Mouse (Mus musculus) embryo, embryonic 11.5 days (tissue): ENCODE results near the gene Gm11555.
"Not testable (repeated sequence)": the region's sequence is repeated elsewhere in the genome, so short reads cannot be mapped to it uniquely, and the experiment has no call there.

Source experiments
- DNase-seq: peaks from one replicate; pipeline ENCODE4 v3.0.0-alpha.2; 2012; ENCODE audit warnings: low read depth, low spot score

Gm11555 gene

DNA sequence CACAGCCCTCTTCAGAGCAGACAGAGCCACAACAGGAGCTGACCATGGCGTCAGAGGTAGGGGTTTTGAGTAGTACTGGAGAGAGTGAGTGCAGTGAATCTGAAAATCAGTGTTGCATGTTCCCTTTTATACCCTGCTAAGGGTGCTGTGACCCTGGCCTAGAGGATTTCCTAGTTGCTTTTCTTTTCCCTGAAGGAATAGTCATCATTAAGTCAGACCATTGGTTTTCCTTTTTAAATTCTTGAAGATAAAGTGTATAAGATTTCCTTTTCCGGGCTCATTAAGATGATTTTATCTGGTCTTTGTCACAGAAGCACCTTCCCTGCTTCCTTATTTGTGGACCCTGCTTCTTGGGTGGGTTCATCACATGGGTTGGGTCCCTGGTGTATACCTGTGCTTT is at the start of gene Gm11555:
Gene Gm11555, minus strand, starts transcription at position 101 of the 400 bp plus-strand sequence.
- DNase-seq: no peak

DNA sequence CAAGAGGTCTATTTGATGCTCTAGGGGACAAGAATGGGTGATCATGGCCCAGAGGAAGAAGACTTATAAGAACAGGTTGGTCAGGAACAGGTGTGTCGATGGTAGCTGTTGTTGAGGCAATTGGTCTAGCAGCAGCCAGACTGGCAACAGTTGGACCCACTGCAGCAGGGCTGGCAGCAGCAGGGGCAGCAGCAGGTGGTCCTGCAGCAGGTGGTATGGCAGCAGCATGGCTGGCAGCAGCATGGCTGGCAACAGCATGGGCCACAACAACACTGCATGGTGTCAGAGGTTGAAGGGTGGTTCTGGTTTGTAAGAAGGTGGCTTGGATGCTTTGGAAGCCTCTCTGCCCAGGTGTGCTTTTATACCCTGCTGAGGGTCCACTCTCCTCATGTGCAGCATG is 40.4 kb upstream of the Gm11555 start, which contains the start of gene Gm14190:
Gene Gm14190, minus strand, starts transcription at position 278 of the 400 bp plus-strand sequence.
- DNase-seq: no peak

DNA sequence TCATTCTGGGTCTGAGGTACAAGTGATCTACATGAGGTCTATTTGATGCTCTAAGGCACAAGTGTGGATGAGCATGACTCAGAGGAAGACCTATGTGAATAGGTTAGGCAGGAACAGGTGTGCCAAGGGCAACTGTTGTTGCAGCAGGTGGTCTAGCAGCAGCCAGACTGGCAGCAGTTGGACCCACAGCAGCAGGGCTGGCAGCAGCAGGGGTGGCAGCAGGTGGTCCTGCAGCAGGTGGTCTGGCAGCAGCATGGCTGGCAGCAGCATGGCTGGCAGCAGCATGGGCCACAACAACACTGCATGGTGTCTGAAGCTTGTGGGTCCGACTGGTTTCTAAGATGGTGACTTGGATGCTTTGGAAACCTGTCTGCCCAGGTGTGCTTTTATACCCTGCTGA is 35.2 kb upstream of the Gm11555 start:
- DNase-seq: not testable (repeated sequence)

DNA sequence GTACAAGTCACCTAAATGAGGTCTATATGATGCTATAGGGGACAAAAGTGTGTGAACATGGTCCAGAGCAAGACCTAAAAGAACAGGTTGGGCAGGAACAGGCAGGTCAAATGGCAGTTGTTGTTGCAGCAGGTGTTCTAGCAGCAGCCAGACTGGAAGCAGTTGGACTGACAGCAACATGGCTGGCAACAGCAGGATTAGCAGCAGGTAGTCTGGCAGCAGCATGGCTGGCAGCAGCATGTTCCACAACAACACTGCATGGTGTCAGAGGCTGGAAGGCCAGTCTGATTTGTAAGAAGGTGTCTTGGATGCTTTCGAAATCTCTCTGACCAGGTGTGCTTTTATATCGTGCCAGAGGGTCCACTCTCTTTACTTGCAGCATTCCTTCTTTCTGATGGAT is 33.4 kb upstream of the Gm11555 start:
- no peak for DNase-seq

DNA sequence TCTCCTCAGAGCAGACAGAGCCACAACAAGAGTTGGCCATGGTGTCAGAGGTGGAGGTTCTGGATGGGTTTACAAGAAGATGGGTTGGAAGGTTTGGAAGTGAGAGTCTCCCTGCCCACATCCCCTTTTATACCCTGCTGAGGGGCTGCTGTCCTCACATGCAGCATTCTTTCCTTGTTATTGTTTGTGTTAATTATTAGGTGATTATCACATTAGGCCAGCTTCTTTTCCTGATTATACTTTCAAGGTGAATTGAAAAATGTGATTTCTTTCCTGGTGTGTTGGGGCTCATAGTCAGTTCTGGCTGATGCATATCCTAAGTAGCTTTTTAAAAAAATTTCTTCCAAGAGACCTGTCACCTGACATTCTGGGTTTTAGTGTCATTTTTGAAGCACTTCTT is 15.8 kb upstream of the Gm11555 start, which contains the start of gene Krtap4-6:
Gene Krtap4-6, minus strand, starts transcription at position 101 of the 400 bp plus-strand sequence.
- DNase-seq: no peak

DNA sequence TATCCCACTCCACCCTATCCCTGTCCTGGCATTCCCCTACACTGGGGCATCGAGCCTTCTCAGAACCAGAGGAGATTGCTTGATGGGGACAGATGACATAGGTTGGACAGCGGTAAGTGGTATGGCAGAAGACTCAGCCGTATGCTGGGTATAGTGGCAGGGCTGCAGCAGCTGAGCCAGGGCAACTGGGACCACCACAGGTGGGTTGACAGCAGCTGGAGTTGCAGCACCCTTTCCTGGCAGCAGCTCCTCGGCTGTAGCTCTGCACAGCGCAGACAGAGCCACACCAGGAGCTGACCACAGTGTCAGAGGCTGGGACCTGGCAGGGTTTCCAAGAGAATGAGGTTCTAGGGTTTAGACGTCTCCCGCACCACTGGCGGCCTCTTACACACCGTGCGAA is 12.8 kb upstream of the Gm11555 start:
- DNase-seq: no peak

DNA sequence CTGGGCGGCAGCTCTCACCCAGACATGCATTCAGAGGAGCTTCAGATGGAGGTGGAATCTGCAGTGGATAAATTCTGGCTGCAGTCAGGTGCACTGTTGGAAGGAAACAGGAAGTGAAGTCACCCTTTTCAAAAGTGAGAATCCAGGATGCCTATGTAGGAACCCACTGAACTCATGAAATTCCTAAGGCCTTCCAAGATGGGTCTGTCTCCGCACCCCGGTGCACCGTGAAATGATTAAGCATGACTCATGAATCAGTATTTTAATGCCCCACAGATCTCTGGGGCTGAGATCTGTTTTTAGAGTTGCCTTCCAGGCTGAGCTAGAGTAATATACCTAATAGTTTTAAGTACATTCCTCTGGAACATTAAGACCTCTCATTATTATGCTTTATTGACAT is 9.2 kb upstream of the Gm11555 start:
- no peak for DNase-seq

DNA sequence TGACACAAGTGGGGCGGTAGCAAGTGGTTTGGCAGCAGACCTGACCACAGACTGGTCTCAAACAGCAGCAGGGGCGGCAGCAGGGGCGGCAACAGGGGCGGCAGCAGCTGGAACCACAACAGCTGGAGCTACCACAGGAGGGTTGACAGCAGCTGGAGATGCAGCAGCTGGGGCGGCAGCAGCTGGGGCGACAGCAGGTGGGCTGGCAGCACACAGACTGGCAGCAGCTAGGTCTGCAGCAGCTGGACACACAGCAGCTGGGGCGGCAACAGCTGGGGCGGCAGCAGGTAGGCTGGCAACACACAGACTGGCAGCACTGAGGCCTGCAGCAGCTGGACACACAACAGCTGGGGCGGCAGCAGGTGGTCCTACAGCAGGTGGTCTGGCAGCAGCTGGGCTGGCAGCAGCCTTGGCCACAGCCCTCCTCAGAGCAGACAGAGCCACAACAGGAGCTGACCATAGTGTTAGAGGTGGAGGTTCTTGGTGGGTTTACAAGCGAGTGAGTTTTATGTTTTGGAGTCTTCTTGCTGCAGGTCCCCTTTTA is 8.5 kb upstream of the Gm11555 start, which contains the start of gene Gm11563:
Gene Gm11563, minus strand, starts transcription at position 494 of the 544 bp plus-strand sequence.
- not testable (repeated sequence) for DNase-seq

DNA sequence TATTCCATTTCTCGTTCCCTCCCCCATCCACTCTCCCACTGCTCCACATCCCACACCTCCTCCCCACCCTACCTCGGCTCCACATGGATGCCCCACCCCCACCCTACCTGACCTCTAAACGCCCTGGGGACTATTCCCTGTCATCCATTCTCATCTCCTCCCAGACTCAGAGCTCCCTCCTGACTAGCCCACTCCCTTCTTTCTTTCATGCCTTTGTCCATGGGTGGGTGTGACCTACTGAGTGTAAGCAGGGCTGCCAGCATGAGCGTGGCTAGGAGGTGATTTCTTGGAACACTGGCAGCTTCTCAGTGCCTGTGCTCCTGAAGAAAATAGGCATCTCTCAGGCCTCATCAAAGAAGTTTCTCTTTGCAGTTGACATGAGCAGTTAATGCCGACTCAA is 7.0 kb upstream of the Gm11555 start:
- no peak for DNase-seq

DNA sequence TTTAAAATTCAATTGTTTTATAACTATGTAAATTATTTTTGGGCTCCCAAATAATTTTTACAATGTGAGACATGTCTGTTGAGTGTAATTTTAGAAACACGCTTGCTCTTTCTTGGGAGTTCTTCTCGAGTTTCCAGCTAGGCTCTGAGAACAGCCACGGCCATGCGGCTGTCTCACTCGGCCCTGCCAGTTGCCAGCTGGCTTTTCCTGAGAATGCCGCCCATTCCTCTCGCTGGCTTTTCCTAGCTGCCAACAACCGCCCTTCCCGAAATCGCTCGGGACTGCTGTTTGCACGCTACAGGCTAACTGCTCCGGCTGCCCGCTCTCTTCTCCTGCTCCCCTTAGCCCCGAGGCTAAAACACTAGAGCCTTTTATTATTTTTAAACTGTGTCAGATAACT is 3.6 kb downstream of the Gm11555 start:
- DNase-seq: no peak

DNA sequence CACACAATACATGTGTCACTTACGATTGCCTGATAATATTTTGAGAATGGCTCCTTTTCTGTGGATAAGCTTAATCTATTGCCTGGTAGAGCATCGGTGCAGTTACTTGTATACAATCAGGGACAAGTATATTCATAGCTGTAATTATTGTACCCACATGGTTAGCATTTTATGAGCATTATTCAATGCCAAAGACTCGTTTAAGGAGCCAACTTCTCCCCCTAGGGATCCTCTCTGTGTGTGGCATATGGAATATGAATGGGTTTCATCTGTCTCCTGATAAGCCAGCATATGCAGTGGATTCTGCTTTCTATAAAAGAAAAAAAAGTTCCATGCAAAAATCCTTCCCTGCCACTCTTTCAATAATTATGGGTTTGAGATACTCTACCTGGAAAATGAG is 5.7 kb downstream of the Gm11555 start:
- DNase-seq: no peak

DNA sequence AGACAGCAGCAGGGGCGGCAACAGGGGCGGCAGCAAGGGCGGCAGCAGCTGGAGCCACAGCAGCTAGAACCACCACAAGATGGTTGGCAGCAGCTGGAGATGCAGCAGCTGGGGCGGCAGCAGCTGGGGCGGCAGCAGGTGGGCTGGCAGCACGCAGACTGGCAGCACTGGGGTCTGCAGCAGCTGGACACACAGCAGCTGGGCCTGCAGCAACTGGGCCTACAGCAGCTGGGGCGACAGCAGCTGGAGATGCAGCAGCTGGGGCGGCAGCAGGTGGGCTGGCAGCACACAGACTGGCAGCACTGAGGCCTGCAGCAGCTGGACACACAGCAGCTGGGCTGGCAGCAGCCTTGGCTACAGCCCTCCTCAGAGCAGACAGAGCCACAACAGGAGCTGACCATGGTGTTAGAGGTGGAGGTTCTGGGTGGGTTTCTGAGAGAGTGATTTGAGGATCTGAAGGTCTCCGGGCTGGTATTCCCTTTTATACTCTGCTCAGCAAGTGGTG is 6.3 kb downstream of the Gm11555 start, which contains the start of gene Krtap4-7:
Gene Krtap4-7, minus strand, starts transcription at position 455 of the 505 bp plus-strand sequence.
- DNase-seq: not testable (repeated sequence)

DNA sequence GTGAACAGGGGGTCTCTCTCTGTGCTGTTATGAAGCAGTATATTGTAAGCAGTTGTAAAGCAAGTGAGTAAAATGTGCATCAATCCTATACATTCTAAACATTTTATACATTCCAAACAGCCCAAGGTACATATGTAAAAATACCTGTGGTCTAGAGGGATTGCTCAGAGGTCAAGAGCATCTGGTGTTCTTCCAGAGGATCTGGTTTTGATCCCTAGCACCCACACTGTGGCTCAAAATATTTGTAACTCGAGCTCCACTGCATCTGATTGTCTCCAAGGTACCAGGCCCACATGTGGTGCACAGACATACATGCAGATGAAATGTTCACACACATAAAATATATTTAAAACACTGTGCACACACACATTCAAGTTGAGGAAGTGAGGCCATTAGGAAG is 9.1 kb downstream of the Gm11555 start:
- no peak for DNase-seq

DNA sequence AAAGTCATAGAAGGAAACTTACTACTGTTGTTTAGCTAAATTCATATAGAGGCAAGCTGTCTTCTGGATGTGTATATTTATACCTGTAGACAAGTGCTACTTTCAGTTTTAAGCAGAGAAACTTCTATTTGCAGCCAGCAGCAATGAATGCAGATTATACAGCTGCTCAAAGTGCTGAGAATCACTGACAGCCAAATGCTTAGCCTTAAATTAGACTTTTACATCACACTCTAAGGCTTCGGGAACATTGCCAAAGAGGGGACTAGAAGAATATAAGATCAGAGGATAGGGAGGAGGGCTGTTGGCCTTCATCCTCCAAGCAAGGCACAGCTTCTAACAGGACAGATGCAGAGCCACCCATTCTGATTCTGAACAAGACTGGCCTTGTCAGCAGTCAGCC is 12.9 kb downstream of the Gm11555 start:
- no peak for DNase-seq

DNA sequence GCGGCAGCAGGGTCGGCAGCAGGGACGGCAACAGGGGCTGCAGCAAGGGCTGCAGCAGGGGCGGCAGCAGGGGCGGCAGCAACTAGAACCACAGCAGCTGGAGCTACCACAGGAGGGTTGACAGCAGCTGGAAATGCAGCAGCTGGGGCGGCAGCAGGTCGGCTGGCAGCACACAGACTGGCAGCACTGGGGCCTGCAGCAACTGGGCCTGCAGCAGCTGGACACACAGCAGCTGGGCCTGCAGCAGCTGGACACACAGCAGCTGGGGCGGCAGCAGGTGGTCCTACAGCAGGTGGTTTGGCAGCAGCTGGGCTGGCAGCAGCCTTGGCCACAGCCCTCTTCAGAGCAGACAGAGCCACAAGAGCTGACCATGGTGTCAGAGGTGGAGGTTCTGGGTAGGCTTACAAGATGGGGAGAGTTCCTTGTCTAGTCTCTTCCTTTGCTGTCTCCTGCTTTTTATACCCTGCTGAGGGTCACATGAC is 15.3 kb downstream of the Gm11555 start, which contains the start of gene Krtap4-2:
Gene Krtap4-2, minus strand, starts transcription at position 432 of the 482 bp plus-strand sequence.
- DNase-seq: no peak

DNA sequence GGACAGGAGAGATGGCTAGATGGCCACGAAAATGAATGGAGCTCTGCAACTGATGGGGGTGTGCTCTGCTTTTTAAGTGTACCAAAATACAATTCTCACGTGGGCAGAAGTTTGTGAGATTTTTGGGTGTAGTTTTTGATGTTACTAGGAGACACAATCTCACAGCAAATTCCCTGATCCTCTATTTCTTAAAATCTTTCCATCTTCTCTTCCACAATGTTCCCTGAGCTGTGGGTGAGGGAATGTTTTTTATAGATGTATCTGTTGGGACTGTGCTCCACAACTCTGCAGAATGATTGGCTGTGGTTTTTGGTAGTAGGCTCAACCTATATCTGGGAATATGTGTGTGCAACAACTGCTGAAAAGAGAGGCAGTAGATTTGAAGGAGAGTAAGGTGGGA is 16.7 kb downstream of the Gm11555 start:
- DNase-seq: no peak

DNA sequence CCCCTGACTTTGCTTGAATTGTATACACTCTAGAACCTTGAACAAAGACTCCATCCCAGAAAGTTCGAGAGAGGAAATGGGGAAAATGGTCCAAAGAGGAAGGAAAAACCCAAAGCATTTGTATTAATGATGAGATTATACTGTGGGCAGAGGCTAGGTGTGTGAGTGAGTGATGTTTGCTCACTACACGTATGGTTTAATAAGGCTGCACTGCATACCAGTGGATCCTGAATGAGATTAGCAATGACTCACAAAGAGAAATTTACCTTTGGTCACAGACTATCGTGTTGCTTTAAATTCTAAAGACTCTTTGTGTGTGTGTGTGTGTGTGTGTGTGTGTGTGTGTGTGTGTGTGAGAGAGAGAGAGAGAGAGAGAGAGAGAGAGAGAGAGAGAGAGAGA is 19.1 kb downstream of the Gm11555 start:
- no peak for DNase-seq

DNA sequence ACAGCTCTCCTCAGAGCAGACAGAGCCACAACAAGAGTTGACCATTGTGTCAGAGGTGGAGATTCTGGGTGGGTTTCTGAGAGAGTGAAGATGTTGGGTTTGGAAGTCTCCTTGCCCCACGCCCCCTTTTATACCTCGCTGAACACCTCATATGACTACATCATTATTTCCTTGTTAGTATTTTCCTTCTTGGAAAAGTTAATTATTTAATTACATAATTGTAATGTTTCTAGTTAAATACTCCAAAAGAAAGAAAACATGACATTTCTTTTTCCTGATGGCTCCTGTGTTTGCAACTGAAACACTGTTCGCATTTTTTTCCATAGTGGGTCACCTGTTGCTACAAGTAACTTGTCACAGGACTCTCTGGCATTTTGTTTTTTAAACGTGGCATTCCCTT is 21.9 kb downstream of the Gm11555 start, which contains the start of gene Krtap4-1:
Gene Krtap4-1, minus strand, starts transcription at position 101 of the 400 bp plus-strand sequence.
- DNase-seq: no peak

DNA sequence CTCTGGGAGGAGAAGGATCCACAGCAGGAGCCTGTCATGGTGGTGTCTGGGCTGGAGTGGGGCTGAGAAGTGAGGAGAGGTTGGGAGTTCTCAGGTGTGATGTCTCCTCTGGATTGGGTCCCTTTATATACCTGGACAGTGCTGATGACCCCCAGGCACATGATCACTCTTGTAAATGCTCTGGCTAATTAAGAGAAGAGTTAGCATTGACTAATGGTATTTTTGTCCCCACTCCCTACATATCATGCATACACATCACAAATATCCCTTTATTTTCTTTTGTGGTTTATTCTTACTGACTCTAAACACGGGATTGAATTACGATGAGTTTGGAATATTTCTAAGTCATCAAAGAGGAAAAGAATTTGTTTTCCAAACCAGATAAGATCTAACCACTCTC is 29.7 kb downstream of the Gm11555 start, which contains the start of gene Gm11562:
Gene Gm11562, minus strand, starts transcription at position 101 of the 400 bp plus-strand sequence.
- DNase-seq: no peak

DNA sequence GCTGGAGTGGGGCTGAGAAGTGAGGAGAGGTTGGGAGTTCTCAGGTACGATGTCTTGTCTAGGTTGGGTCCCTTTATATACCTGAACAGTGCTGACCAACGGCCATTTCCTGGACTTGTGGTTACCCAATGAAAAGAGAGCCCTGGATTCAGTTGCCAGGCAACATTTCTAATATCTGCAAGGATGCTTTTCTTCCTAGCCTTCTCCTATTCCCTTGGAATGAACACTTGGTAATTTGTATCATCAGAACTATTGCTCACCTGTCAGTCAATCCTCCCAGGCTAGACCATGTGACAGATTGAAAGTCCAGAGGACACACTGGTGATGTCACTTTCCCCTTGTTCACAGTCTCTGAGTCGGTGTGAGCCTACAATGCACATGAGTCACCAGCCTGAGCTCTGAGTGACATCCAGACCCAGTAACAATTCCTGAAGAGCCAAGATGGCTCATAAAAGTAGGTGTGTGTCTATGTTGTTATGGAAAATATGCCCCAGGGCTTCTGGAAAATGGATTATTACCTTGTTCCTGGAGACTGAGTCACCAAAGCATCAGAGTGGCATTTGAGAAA is 35.2 kb downstream of the Gm11555 start, which contains the start of gene Krtap2-4:
Gene Krtap2-4, minus strand, starts transcription at position 51 of the 568 bp plus-strand sequence.
- DNase-seq: no peak

DNA sequence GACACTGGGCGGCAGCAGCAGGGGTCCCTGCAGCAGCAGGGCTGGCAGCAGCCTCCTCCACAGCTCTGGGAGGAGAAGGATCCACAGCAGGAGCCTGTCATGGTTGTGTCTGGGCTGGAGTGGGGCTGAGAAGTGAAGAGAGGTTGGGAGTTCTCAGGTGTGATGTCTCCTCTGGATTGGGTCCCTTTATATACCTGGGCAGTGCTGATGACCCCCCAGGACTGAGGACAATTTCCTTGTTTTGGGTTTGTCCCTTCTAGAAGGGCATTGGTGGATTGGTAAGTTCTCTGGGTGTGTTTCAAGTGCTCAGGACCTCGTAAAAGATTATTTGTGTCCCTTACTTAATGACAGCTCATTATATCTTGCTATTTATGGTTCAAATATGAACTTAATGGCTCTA is 39.9 kb downstream of the Gm11555 start, which contains the start of gene Gm11937:
Gene Gm11937, minus strand, starts transcription at position 101 of the 400 bp plus-strand sequence.
- not testable (repeated sequence) for DNase-seq

DNA sequence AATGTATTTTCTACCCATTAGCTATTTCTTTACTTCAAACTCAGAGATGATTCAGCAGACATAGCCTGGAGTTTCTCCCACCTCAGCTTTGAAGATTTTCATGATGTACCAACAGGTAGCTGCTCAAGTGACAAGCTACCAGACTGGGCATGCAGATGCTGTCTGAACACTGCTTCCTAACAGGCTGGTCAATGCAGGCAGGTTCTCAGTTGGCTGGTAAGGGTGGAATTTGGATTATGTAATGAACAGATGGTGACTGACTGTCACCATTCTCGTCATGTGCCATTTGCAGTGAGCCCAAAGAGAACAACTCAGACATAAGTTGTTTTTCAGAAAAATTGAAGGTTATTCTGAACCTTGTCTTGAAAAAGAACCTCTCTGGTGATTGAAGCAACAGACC is 40.9 kb downstream of the Gm11555 start:
- DNase-seq: no peak
